ENCODE assay signal across 8 mouse cellular contexts in genomic region chr9:22002194-22003162, GRCm38 (mm10). TPM values are rescaled to one million over a fixed set of nuclear protein-coding genes. Genes with fewer than 3 reads are reported as not detected.
DNase-seq lines count a peak whose midpoint lies in the region; ATAC-seq and TF ChIP-seq lines count a peak whose summit lies in the region.

Gene Ccdc151 (minus strand): TSS chr9:22002634.
Gene Prkcsh (plus strand): TSS chr9:22002806.

- H3K4me3 ChIP-seq in G1E (ENCODE audit: low read depth, low read length), result peak within 1 kb of the TSS; percentile 79
- peak within 1 kb of the TSS; percentile 78 for H3K4me3 ChIP-seq in forebrain, embryonic 16.5 days (replicated peaks; ENCODE audit: low read length)
- peak within 1 kb of the TSS; percentile 83 for H3K4me3 ChIP-seq in layer of hippocampus, adult 2 months
- peak within 1 kb of the TSS; percentile 76 for H3K4me3 ChIP-seq in lung, embryonic 14.5 days (ENCODE audit: low read depth, low read length)
- H3K4me3 ChIP-seq in olfactory bulb, adult 2 months (ENCODE audit: insufficient read depth, low read depth, low read length), result peak within 1 kb of the TSS; percentile 65
- H3K4me3 ChIP-seq in thymus, adult 2 months (ENCODE audit: control insufficient read depth, insufficient read depth, low read length), result peak within 1 kb of the TSS; percentile 62

- peaks cover 44% of the 10 kb centered on the region for H3K4me1 ChIP-seq in G1E (ENCODE audit: insufficient read depth, low read depth, low read length)
- H3K4me1 ChIP-seq in forebrain, embryonic 16.5 days (replicated peaks; ENCODE audit: control insufficient read depth, insufficient read depth, low read length), result peaks cover 34% of the 10 kb centered on the region
- peaks cover 7% of the 10 kb centered on the region for H3K4me1 ChIP-seq in lung, embryonic 14.5 days (ENCODE audit: insufficient read depth)
- H3K4me1 ChIP-seq in olfactory bulb, adult 2 months (ENCODE audit: control insufficient read depth, insufficient read depth, low read length), result peaks cover 23% of the 10 kb centered on the region
- H3K4me1 ChIP-seq in thymus, adult 2 months (replicated peaks; ENCODE audit: control insufficient read depth, insufficient read depth, low read length), result peaks cover 18% of the 10 kb centered on the region

- H3K27me3 ChIP-seq in G1E (ENCODE audit: insufficient read depth, low read length), result peaks cover 17% of the 10 kb centered on the region
- H3K27me3 ChIP-seq in forebrain, embryonic 16.5 days (replicated peaks; ENCODE audit: control insufficient read depth, insufficient read depth, low read length), result no peaks in the 10 kb centered on the region
- no peaks in the 10 kb centered on the region for H3K27me3 ChIP-seq in lung, embryonic 14.5 days (ENCODE audit: insufficient read depth, low read length)
- no peaks in the 10 kb centered on the region for H3K27me3 ChIP-seq in thymus, adult 2 months (ENCODE audit: control insufficient read depth, insufficient read depth, low read length)

- peak within 1 kb of the TSS; percentile 75 for H3K27ac ChIP-seq in forebrain, embryonic 16.5 days (ENCODE audit: low read length)
- H3K27ac ChIP-seq in layer of hippocampus, adult 2 months, result peak within 1 kb of the TSS; percentile 85
- peak within 1 kb of the TSS; percentile 34; the same call in 1 of the 2 replicates for H3K27ac ChIP-seq in lung, embryonic 14.5 days (ENCODE audit: low read depth)
- peak within 1 kb of the TSS; percentile 66 for H3K27ac ChIP-seq in olfactory bulb, adult 2 months (ENCODE audit: insufficient read depth, low read depth, low read length)
- peak within 1 kb of the TSS; percentile 53 for H3K27ac ChIP-seq in thymus, adult 2 months (ENCODE audit: control insufficient read depth, insufficient read depth, low read length)

- peak; percentile 93 for ATAC-seq in G1E (ENCODE audit: extremely low read depth, insufficient number of reproducible peaks, low FRiP score, poor library complexity, severe bottlenecking)
- peak; percentile 99 for ATAC-seq in forebrain, embryonic 16.5 days
- ATAC-seq in lung, embryonic 14.5 days (ENCODE audit: insufficient read depth), result peak; percentile 100

- WGBS in forebrain, embryonic 16.5 days, result 4% methylated on average over 57 of the region's 57 CpGs
- 6% methylated on average over 57 of the region's 57 CpGs for WGBS in lung, embryonic 14.5 days
- 4% methylated on average over 57 of the region's 57 CpGs for WGBS in olfactory bulb, adult 2 months
- 9% methylated on average over 57 of the region's 57 CpGs for WGBS in thymus, adult 2 months

- H3K36me3 ChIP-seq in G1E (replicated peaks), result peaks cover 40% of the 10 kb centered on the region
- peaks cover 17% of the 10 kb centered on the region for H3K36me3 ChIP-seq in forebrain, embryonic 16.5 days (ENCODE audit: control insufficient read depth, insufficient read depth)
- peaks cover 31% of the 10 kb centered on the region for H3K36me3 ChIP-seq in lung, embryonic 14.5 days (ENCODE audit: insufficient read depth)
- H3K36me3 ChIP-seq in thymus, adult 2 months (ENCODE audit: control insufficient read depth, insufficient read depth, low read length), result peaks cover 13% of the 10 kb centered on the region; the same call in 1 of the 2 replicates

- peak within 1 kb of the TSS; percentile 70 for H3K9ac ChIP-seq in forebrain, embryonic 16.5 days (replicated peaks; ENCODE audit: low read depth, low read length)
- H3K9ac ChIP-seq in lung, embryonic 14.5 days, result peak within 1 kb of the TSS; percentile 68

- no peak for TF ChIP-seq CTCF in G1E (IDR thresholded peaks at IDR 0.05; ENCODE audit: low read depth, low read length)
- TF ChIP-seq CTCF in layer of hippocampus, adult 2 months (conservative IDR thresholded peaks at IDR 0.05), result no peak
- TF ChIP-seq CTCF in lung, embryonic 14.5 days (IDR thresholded peaks at IDR 0.05; ENCODE audit: low read depth), result no peak
- no peak; the same call in 1 of the 2 replicates for TF ChIP-seq CTCF in olfactory bulb, adult 2 months (IDR thresholded peaks at IDR 0.05; ENCODE audit: insufficient read depth, low read depth, low read length)
- 0 out of 2 replicates have a peak, but pooled peaks have one; percentile 28 for TF ChIP-seq CTCF in thymus, adult 2 months (IDR thresholded peaks at IDR 0.05; ENCODE audit: borderline replicate concordance, control insufficient read depth, extremely low read depth, insufficient read depth, low read length, poor library complexity)

- TF ChIP-seq POLR2A in olfactory bulb, adult 2 months (IDR thresholded peaks at IDR 0.05; ENCODE audit: insufficient read depth, low read depth, low read length), result peak; percentile 30; the same call in 1 of the 2 replicates
- no peak for TF ChIP-seq POLR2A in thymus, adult 2 months (IDR thresholded peaks at IDR 0.05; ENCODE audit: control insufficient read depth, extremely low read depth, insufficient read depth, low read length, poor library complexity)

- peak within 1 kb of the TSS; percentile 94 for H3K4me2 ChIP-seq in forebrain, embryonic 16.5 days (ENCODE audit: low read length)
- H3K4me2 ChIP-seq in lung, embryonic 14.5 days, result peak within 1 kb of the TSS; percentile 79

- intact Hi-C loops in heart, postnatal 36 days (cut with DNase I), result loop anchor here (2.0 kb wide), 1 partner anchor 40 kb away; the partner anchor contains the start of gene Epor

- H3K9me3 ChIP-seq in G1E (replicated peaks), result no peaks in the 10 kb centered on the region
- no peaks in the 10 kb centered on the region for H3K9me3 ChIP-seq in forebrain, embryonic 16.5 days (ENCODE audit: control insufficient read depth, low read length)
- H3K9me3 ChIP-seq in lung, embryonic 14.5 days (ENCODE audit: low read depth, low read length), result no peaks in the 10 kb centered on the region

- DNase-seq in G1E (ENCODE audit: low spot score), result peak; percentile 99
- DNase-seq in cerebellum, adult 18-20 months, result peak; percentile 98 to 100
- DNase-seq in heart, postnatal 36 days, result peak; percentile 97 to 98
- peak; percentile 99 to 100 for DNase-seq in layer of hippocampus, adult 2 months (ENCODE audit: low spot score in 2 of 2)
- DNase-seq in lung, embryonic 14.5 days, result peak; percentile 99
- peak; percentile 99 for DNase-seq in thymus, adult 2 months

RNA-seq across cellular contexts. Expression of gene Ccdc151, which starts in this region (rescaled TPM):
- total RNA-seq in G1E (2014; fragmentation: Nextera tagmentation) (not detected in 2 replicates), G1E (2017) (0.22 TPM in 1 of 2 replicates, not detected in the other)
- 0.07 and 0.08 TPM in 2 replicates for polyA plus RNA-seq in G1E (2012)
- polyA plus RNA-seq in forebrain, embryonic 16.5 days (2015; fragmentation: Nextera tagmentation; extraction: Ambion mirVana), result 3.6 and 5.2 TPM in 2 replicates
- not detected for total RNA-seq in heart, postnatal 36 days (2021)
- 1 to 10 TPM; 8.5 to 9.2 TPM for total RNA-seq in layer of hippocampus, adult 2 months (2021)
- polyA plus RNA-seq in lung, embryonic 14.5 days (2014; fragmentation: Nextera tagmentation; extraction: Ambion mirVana), result 1.4 and 1.5 TPM in 2 replicates
- not detected in 2 replicates for polyA plus RNA-seq in olfactory bulb, adult 2 months (2012; ENCODE audit: insufficient read depth, insufficient read length, low replicate concordance, missing spikeins)
- 0.11 and 0.18 TPM in 2 replicates for polyA plus RNA-seq in thymus, adult 2 months (2012; rRNA removed)

RNA-seq across cellular contexts. Expression of gene Prkcsh, which starts in this region (rescaled TPM):
- 55.3 and 65.0 TPM in 2 replicates for total RNA-seq in G1E (2014; fragmentation: Nextera tagmentation)
- total RNA-seq in G1E (2017), result 115 and 116 TPM in 2 replicates
- polyA plus RNA-seq in G1E (2012), result 159 and 167 TPM in 2 replicates
- polyA plus RNA-seq in forebrain, embryonic 16.5 days (2015; fragmentation: Nextera tagmentation; extraction: Ambion mirVana), result 90.0 and 93.9 TPM in 2 replicates
- 10 to 100 TPM; 66.4 to 67.5 TPM for total RNA-seq in heart, postnatal 36 days (2021)
- total RNA-seq in layer of hippocampus, adult 2 months (2021), result 100 to 1,000 TPM; 106 to 111 TPM
- polyA plus RNA-seq in lung, embryonic 14.5 days (2014; fragmentation: Nextera tagmentation; extraction: Ambion mirVana), result 94.4 and 107 TPM in 2 replicates
- polyA plus RNA-seq in olfactory bulb, adult 2 months (2012; ENCODE audit: insufficient read depth, insufficient read length, low replicate concordance, missing spikeins), result not detected in 2 replicates
- polyA plus RNA-seq in thymus, adult 2 months (2012; rRNA removed), result 109 and 119 TPM in 2 replicates

Comparison
In these comparisons a context has a peak if more than half of its experiments do, and no peak if none do; other contexts are left out.
1. Peak in every context shown above with its lines: DNase-seq, ATAC-seq, H3K4me3 ChIP-seq and H3K27ac ChIP-seq.
2. RNA of gene Ccdc151 (total RNA-seq): 8.5 to 9.2 TPM in layer of hippocampus, adult 2 months; 0.22 TPM in G1E and not detected in heart, postnatal 36 days; every median in the first group is over 4 times any median in the second.
3. RNA of gene Prkcsh (polyA plus RNA-seq): 159 to 167 TPM in G1E, 109 to 119 TPM in thymus, adult 2 months, 94.4 to 107 TPM in lung, embryonic 14.5 days and 90.0 to 93.9 TPM in forebrain, embryonic 16.5 days; not detected in olfactory bulb, adult 2 months; every median in the first group is over 10 times any median in the second.
4. H3K27ac ChIP-seq: peak in every context shown above with its lines; median percentile 85 in layer of hippocampus, adult 2 months; 75 in forebrain, embryonic 16.5 days; 66 in olfactory bulb, adult 2 months; 53 in thymus, adult 2 months; 34 in lung, embryonic 14.5 days.